Mouse (Mus musculus): ENCODE results near the gene Gpr107. TPM values are rescaled to one million over a fixed set of nuclear protein-coding genes. Genes with fewer than 3 reads are reported as not detected.

Gene Gpr107
- total RNA-seq (2012; rRNA removed) (18.3 and 20.0 TPM in 2 replicates), polyA plus RNA-seq (2012; ENCODE audit: insufficient read depth in 1 of 2, insufficient read length in 2 of 2, low read depth in 1 of 2, low replicate concordance in 2 of 2, missing spikeins in 1 of 2) (10 to 100 TPM in 1 of 2 experiments, not detected in 1; 16.4 TPM)

GRCm38 (mm10) chr2:31151892-31152812, at the start of gene Gpr107:
Gene Gpr107, plus strand, starts transcription at chr2:31152316.
- Histone ChIP-seq H3K9ac (ENCODE audit: control insufficient read depth, low read depth, low read length, poor library complexity, severe bottlenecking) (peak within 1 kb of the TSS; percentile 70), H3K9me3 (replicated peaks; ENCODE audit: insufficient read depth, low read length) (no peaks in the 10 kb centered on the region), H3K4me1 (ENCODE audit: control insufficient read depth in 1 of 2, insufficient read depth in 2 of 2, low read length in 2 of 2) (peaks cover 3 to 19% of the 10 kb centered on the region in 2 experiments), H3K27me3 (ENCODE audit: control insufficient read depth in 1 of 2, insufficient read depth in 2 of 2, low read length in 2 of 2) (no peaks in the 10 kb centered on the region; a peak in 1 of 4 replicates), H3K79me2 (ENCODE audit: control insufficient read depth, insufficient read depth, low read length, poor library complexity) (peaks cover 25% of the 10 kb centered on the region), H3K36me3 (ENCODE audit: control insufficient read depth in 1 of 2, insufficient read depth in 2 of 2, low read length in 2 of 2) (peaks cover 0 to 17% of the 10 kb centered on the region in 2 experiments; a peak in 2 of 4 replicates), H3K4me3 (ENCODE audit: control insufficient read depth in 1 of 2, insufficient read depth in 1 of 2, low read depth in 2 of 2, low read length in 2 of 2) (peak within 1 kb of the TSS; percentile 78 to 96), H3K27ac (ENCODE audit: control insufficient read depth, low read depth, low read length) (0 out of 2 replicates have a peak within 1 kb of the TSS, but pooled peaks have one; percentile 12)
- DNase-seq (ENCODE audit: low read depth, low spot score): peak; percentile 87
- no peak for TF ChIP-seq ZMIZ1 (IDR thresholded peaks at IDR 0.05; ENCODE audit: low read depth, low read length)
- peak; percentile 75 for TF ChIP-seq KAT2A (conservative IDR thresholded peaks at IDR 0.05; ENCODE audit: low read depth, low read length)
- TF ChIP-seq ELF1 (IDR thresholded peaks at IDR 0.05; ENCODE audit: low read depth, low read length): peak; percentile 82
- TF ChIP-seq CHD2 (IDR thresholded peaks at IDR 0.05; ENCODE audit: low read length): peak; percentile 61
- no peak for TF ChIP-seq RCOR1 (IDR thresholded peaks at IDR 0.05; ENCODE audit: low read depth, low read length)
- TF ChIP-seq NRF1 (IDR thresholded peaks at IDR 0.05; ENCODE audit: insufficient read depth, low read depth, low read length, poor library complexity, severe bottlenecking): 0 out of 2 replicates have a peak, but pooled peaks have one; percentile 12
- peak; percentile 34; the same call in 1 of the 2 replicates for TF ChIP-seq POLR2AphosphoS2 (IDR thresholded peaks at IDR 0.05; ENCODE audit: low read length)
- peak; percentile 71 for TF ChIP-seq NELFE (IDR thresholded peaks at IDR 0.05; ENCODE audit: low read depth, low read length)
- TF ChIP-seq TCF12 (IDR thresholded peaks at IDR 0.05; ENCODE audit: low read depth, low read length): peak; percentile 45; the same call in 1 of the 2 replicates
- TF ChIP-seq MAFK (IDR thresholded peaks at IDR 0.05; ENCODE audit: borderline replicate concordance, low read depth, low read length): no peak
- TF ChIP-seq POLR2A (IDR thresholded peaks at IDR 0.05; ENCODE audit: control insufficient read depth in 1 of 2, insufficient read depth in 1 of 2, low read depth in 1 of 2, low read length in 2 of 2, poor library complexity in 1 of 2): peak; percentile 54 to 75; a peak in 3 of 4 replicates
- TF ChIP-seq MXI1 (IDR thresholded peaks at IDR 0.05; ENCODE audit: low read depth, low read length): 0 out of 2 replicates have a peak, but pooled peaks have one; percentile 73
- 0 out of 2 replicates have a peak, but pooled peaks have one; percentile 46 for TF ChIP-seq ETS1 (IDR thresholded peaks at IDR 0.05; ENCODE audit: low read depth, low read length)
- TF ChIP-seq HCFC1 (IDR thresholded peaks at IDR 0.05; ENCODE audit: low read depth, low read length): peak; percentile 91
- no peak for TF ChIP-seq ZKSCAN1 (IDR thresholded peaks at IDR 0.05; ENCODE audit: low read depth, low read length)
- peak; percentile 98 for TF ChIP-seq SIN3A (IDR thresholded peaks at IDR 0.05; ENCODE audit: low read length)

- DNase-seq (ENCODE audit: low read depth, low spot score): no peak
- H3K27me3 ChIP-seq (ENCODE audit: control insufficient read depth in 1 of 2, insufficient read depth in 2 of 2, low read length in 2 of 2): no peaks in the 10 kb centered on the region
- no peak overlapping the region for H3K27ac ChIP-seq (ENCODE audit: control insufficient read depth, low read depth, low read length)
Measured at GRCm38 (mm10) chr2:31103321-31103720, 48.8 kb upstream of the Gpr107 start.

More at GRCm38 (mm10) chr2:31103321-31103720, 48.8 kb upstream of the Gpr107 start:
- Histone ChIP-seq H3K4me3 (ENCODE audit: control insufficient read depth in 1 of 2, insufficient read depth in 1 of 2, low read depth in 2 of 2, low read length in 2 of 2) (no peak overlapping the region), H3K9ac (ENCODE audit: control insufficient read depth, low read depth, low read length, poor library complexity, severe bottlenecking) (no peak overlapping the region), H3K9me3 (replicated peaks; ENCODE audit: insufficient read depth, low read length) (no peaks in the 10 kb centered on the region), H3K36me3 (ENCODE audit: control insufficient read depth in 1 of 2, insufficient read depth in 2 of 2, low read length in 2 of 2) (no peaks in the 10 kb centered on the region), H3K79me2 (ENCODE audit: control insufficient read depth, insufficient read depth, low read length, poor library complexity) (no peaks in the 10 kb centered on the region), H3K4me1 (ENCODE audit: control insufficient read depth in 1 of 2, insufficient read depth in 2 of 2, low read length in 2 of 2) (no peaks in the 10 kb centered on the region)
- no peak for TF ChIP-seq TCF12 (IDR thresholded peaks at IDR 0.05; ENCODE audit: low read depth, low read length)
- no peak for TF ChIP-seq MAFK (IDR thresholded peaks at IDR 0.05; ENCODE audit: borderline replicate concordance, low read depth, low read length)
- TF ChIP-seq RAD21 (IDR thresholded peaks at IDR 0.05; ENCODE audit: low read depth, low read length): no peak
- no peak for TF ChIP-seq HCFC1 (IDR thresholded peaks at IDR 0.05; ENCODE audit: low read depth, low read length)
- no peak for TF ChIP-seq POLR2AphosphoS2 (IDR thresholded peaks at IDR 0.05; ENCODE audit: low read length)
- TF ChIP-seq ELF1 (IDR thresholded peaks at IDR 0.05; ENCODE audit: low read depth, low read length): no peak
